Mouse (Mus musculus): ENCODE measurements around the gene Edn1. TPM values are rescaled to one million over a fixed set of nuclear protein-coding genes. Genes with fewer than 3 reads are reported as not detected.

Gene Edn1
- 1.9 and 2.5 TPM in 2 replicates for polyA plus RNA-seq (2015; fragmentation: Nextera tagmentation; extraction: Ambion mirVana)

DNA sequence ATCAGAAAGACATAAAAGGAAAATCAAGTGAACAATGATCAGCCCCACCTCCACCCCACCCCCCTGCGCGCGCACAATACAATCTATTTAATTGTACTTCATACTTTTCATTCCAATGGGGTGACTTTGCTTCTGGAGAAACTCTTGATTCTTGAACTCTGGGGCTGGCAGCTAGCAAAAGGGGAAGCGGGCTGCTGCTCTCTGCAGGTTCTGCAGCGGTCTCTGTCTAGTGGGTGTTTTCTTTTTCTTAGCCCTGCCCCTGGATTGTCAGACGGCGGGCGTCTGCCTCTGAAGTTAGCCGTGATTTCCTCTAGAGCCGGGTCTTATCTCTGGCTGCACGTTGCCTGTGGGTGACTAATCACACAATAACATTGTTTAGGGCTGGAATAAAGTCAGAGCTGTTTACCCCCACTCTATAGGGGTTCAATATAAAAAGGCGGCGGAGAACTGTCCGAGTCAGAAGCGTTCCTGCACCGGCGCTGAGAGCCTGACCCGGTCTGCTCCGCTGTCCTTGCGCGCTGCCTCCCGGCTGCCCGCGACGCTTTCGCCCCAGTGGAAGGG is at the start of gene Edn1:
TSS of gene Edn1 (plus strand) at position 316 of the 561 bp plus-strand sequence.
- ATAC-seq (ENCODE audit: low FRiP score, low read depth): peak; percentile 67
- under 1% methylated on average over 26 of the region's 26 CpGs for WGBS

DNA sequence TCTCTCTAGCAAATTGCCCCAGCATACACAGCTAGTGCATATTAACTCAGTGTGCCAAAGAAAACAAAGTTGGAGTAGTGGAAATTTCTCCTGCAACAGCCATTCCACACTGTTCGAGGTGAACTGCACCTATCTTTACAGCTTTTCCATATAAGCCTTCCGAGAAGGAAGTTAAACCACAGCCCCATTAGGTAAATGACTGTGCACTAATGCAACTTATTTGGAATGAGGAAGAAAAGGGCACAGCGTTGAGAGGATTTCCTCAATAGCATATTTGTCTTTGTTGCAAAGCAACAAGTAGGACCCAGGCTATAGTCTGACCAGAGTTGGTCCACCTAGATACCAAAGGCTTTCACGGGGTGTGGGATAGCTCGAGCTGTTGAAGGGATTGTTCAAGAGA is 47.5 kb upstream of the Edn1 start:
- H3K4me2 ChIP-seq: no peak overlapping the region
- 86% methylated on average over 5 of the region's 5 CpGs for WGBS
- no peak for ATAC-seq (ENCODE audit: low FRiP score, low read depth)
- H3K36me3 ChIP-seq: no peaks in the 10 kb centered on the region
- H3K9me3 ChIP-seq: no peaks in the 10 kb centered on the region
- no peak overlapping the region for H3K4me3 ChIP-seq
- no peaks in the 10 kb centered on the region for H3K4me1 ChIP-seq (replicated peaks)
- H3K9ac ChIP-seq: no peak overlapping the region
- H3K27ac ChIP-seq (replicated peaks): no peak overlapping the region
- no peaks in the 10 kb centered on the region for H3K27me3 ChIP-seq

More for the DNA sequence above, at the start of gene Edn1:
- H3K4me3 ChIP-seq: peak within 1 kb of the TSS; percentile 41
- peaks cover 19% of the 10 kb centered on the region for H3K27me3 ChIP-seq
- no peak within 1 kb of the TSS for H3K27ac ChIP-seq (replicated peaks)
- H3K4me1 ChIP-seq (replicated peaks): peaks cover 20% of the 10 kb centered on the region
- peak within 1 kb of the TSS; percentile 69 for H3K4me2 ChIP-seq
- H3K9ac ChIP-seq: peak within 1 kb of the TSS; percentile 33
- H3K9me3 ChIP-seq: no peaks in the 10 kb centered on the region
- H3K36me3 ChIP-seq: no peaks in the 10 kb centered on the region

DNA sequence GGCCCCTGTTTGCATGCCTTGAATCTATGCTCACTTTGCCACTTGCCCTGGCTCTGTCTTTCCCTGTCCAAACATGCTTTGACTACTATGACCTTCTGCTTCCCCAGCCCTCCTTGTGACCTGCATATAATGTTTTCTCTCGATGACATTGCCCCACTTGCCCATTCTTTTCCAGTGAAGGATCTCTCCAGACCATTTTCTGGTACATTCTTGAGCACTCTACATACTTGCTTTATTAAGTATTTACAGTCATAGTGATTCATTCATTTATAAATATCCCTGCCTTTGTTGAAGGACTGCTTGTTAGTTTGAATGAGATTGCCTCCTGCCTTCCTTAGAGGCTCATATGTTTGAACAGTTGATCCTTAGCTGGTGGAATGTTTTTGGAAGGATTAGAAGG is 46.2 kb upstream of the Edn1 start:
- Histone ChIP-seq H3K4me3 (no peak overlapping the region), H3K36me3 (no peaks in the 10 kb centered on the region), H3K4me1 (replicated peaks) (no peaks in the 10 kb centered on the region), H3K9ac (no peak overlapping the region), H3K27ac (replicated peaks) (no peak overlapping the region), H3K27me3 (no peaks in the 10 kb centered on the region), H3K4me2 (no peak overlapping the region), H3K9me3 (no peaks in the 10 kb centered on the region)
- 84% methylated on average over 1 of the region's 1 CpGs for WGBS
- ATAC-seq (ENCODE audit: low FRiP score, low read depth): no peak

GRCm38 (mm10) chr13:42258422-42258821 is 42.9 kb upstream of the Edn1 start:
- Histone ChIP-seq H3K36me3 (no peaks in the 10 kb centered on the region), H3K9me3 (no peaks in the 10 kb centered on the region), H3K27me3 (no peaks in the 10 kb centered on the region), H3K27ac (replicated peaks) (no peak overlapping the region), H3K4me2 (no peak overlapping the region), H3K4me1 (replicated peaks) (no peaks in the 10 kb centered on the region), H3K9ac (no peak overlapping the region), H3K4me3 (no peak overlapping the region)
- ATAC-seq (ENCODE audit: low FRiP score, low read depth): no peak
- 92% methylated on average over 5 of the region's 5 CpGs for WGBS

DNA sequence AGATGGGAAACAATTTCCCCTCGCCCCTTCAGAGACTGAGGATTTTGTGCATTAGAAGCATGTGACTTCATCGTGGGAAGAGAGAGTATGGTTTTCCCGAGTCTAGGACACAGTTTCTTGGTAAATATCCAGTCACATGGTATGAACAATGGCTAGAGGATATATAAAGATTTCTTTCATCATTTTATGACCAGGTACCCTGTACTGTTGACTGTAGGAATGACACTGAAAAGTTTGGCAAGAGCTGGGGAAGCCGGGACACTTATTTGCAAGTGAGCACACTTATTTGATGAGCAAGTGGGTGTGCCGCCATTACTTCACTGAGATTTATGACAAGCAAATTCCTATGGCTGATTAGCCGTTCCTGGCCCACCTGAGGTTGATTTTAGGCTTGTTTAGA is 40.6 kb upstream of the Edn1 start:
- WGBS: 93% methylated on average over 6 of the region's 6 CpGs
- no peaks in the 10 kb centered on the region for H3K36me3 ChIP-seq
- H3K4me3 ChIP-seq: no peak overlapping the region
- no peaks in the 10 kb centered on the region for H3K4me1 ChIP-seq (replicated peaks)
- no peaks in the 10 kb centered on the region for H3K27me3 ChIP-seq
- no peak overlapping the region for H3K4me2 ChIP-seq
- no peaks in the 10 kb centered on the region for H3K9me3 ChIP-seq
- no peak overlapping the region for H3K27ac ChIP-seq (replicated peaks)
- no peak overlapping the region for H3K9ac ChIP-seq
- ATAC-seq (ENCODE audit: low FRiP score, low read depth): no peak

DNA sequence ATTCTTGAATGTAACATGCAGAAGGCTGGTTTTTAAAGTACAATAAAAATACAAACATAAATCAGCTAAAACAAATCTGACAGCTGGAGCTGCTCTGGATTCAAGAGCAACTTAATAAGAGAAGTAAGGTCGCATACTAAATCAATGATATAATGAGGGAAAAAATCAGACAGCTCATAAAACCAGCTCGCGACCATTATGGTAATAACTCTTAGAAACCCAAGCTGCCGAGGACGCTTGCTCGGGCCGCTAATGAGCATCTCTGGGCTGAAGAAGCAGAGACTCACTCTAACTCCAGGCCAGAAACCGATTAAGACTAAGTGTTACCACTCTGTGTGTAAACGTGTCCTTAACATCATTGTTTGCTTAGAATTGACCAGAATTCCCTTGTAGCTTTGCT is 31.2 kb upstream of the Edn1 start:
- Histone ChIP-seq H3K4me1 (replicated peaks) (no peaks in the 10 kb centered on the region), H3K36me3 (no peaks in the 10 kb centered on the region), H3K27ac (replicated peaks) (no peak overlapping the region), H3K4me3 (no peak overlapping the region), H3K9ac (no peak overlapping the region), H3K4me2 (no peak overlapping the region), H3K27me3 (no peaks in the 10 kb centered on the region), H3K9me3 (no peaks in the 10 kb centered on the region)
- 57% methylated on average over 9 of the region's 9 CpGs for WGBS
- ATAC-seq (ENCODE audit: low FRiP score, low read depth): no peak

- 88% methylated on average over 9 of the region's 9 CpGs for WGBS
Measured at GRCm38 (mm10) chr13:42276774-42277454, 24.4 kb upstream of the Edn1 start.

GRCm38 (mm10) chr13:42277751-42278150 is 23.5 kb upstream of the Edn1 start:
- Histone ChIP-seq H3K4me2 (no peak overlapping the region), H3K4me3 (no peak overlapping the region), H3K27me3 (no peaks in the 10 kb centered on the region), H3K4me1 (replicated peaks) (no peaks in the 10 kb centered on the region), H3K9me3 (no peaks in the 10 kb centered on the region), H3K27ac (replicated peaks) (no peak overlapping the region), H3K36me3 (no peaks in the 10 kb centered on the region), H3K9ac (no peak overlapping the region)
- ATAC-seq (ENCODE audit: low FRiP score, low read depth): no peak
- WGBS: 94% methylated on average over 2 of the region's 2 CpGs

More at GRCm38 (mm10) chr13:42276774-42277454, 24.4 kb upstream of the Edn1 start:
- ATAC-seq (ENCODE audit: low FRiP score, low read depth): no peak
- Histone ChIP-seq H3K9me3 (no peaks in the 10 kb centered on the region), H3K9ac (no peak overlapping the region), H3K36me3 (no peaks in the 10 kb centered on the region), H3K27me3 (no peaks in the 10 kb centered on the region), H3K27ac (replicated peaks) (no peak overlapping the region), H3K4me2 (no peak overlapping the region), H3K4me3 (no peak overlapping the region), H3K4me1 (replicated peaks) (no peaks in the 10 kb centered on the region)

DNA sequence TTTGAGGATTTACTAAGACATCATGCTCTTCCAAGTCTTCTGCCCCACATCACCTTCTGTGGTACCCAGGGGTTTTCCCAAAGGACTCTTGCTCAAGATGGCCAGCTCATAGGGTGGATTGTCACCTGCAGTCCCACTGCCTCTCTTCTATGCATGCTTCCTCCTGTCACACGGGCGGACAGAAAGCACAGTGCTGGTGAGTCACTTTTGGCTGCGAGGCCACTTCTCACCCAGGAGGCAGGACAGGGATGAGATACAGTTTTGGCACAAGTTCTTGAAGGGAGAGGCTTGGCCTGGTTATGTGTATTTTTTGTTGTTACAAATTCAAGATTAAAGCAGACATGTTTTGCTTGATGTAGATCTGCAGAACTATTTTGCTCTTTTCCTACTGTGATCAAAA is 15.4 kb upstream of the Edn1 start:
- Histone ChIP-seq H3K9me3 (no peaks in the 10 kb centered on the region), H3K4me3 (no peak overlapping the region), H3K27ac (replicated peaks) (no peak overlapping the region), H3K4me1 (replicated peaks) (no peaks in the 10 kb centered on the region), H3K36me3 (no peaks in the 10 kb centered on the region), H3K9ac (no peak overlapping the region), H3K27me3 (no peaks in the 10 kb centered on the region), H3K4me2 (no peak overlapping the region)
- WGBS: 85% methylated on average over 3 of the region's 3 CpGs
- no peak for ATAC-seq (ENCODE audit: low FRiP score, low read depth)

- 95% methylated on average over 4 of the region's 4 CpGs for WGBS
- no peak overlapping the region for H3K27ac ChIP-seq (replicated peaks)
Measured at GRCm38 (mm10) chr13:42286768-42287167, 14.5 kb upstream of the Edn1 start.

DNA sequence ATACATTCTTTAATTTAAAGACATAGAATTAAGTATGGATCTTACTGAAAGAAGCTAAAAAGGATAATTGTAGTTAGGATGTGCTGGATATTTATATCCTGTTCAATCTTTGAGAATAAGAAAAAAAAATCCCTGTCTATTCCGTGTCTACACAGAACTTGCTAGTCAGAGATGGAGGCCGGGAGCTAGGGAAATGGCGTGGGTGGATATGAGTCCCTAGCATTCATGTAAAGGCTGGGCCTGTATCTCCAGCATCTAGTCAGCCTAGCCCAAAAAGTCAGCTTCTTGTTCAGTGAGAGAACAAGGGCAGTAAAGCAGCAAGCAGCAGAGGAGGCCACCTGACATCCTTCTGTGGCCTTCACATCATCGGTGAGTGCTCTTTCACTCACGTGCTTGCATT is 8.7 kb upstream of the Edn1 start:
- H3K9me3 ChIP-seq: no peaks in the 10 kb centered on the region
- H3K36me3 ChIP-seq: no peaks in the 10 kb centered on the region
- H3K27ac ChIP-seq (replicated peaks): no peak overlapping the region
- H3K4me3 ChIP-seq: no peak overlapping the region
- no peak overlapping the region for H3K4me2 ChIP-seq
- 72% methylated on average over 5 of the region's 5 CpGs for WGBS
- no peak overlapping the region for H3K9ac ChIP-seq
- no peaks in the 10 kb centered on the region for H3K4me1 ChIP-seq (replicated peaks)
- no peaks in the 10 kb centered on the region for H3K27me3 ChIP-seq
- ATAC-seq (ENCODE audit: low FRiP score, low read depth): no peak

More at GRCm38 (mm10) chr13:42286768-42287167, 14.5 kb upstream of the Edn1 start:
- Histone ChIP-seq H3K27me3 (no peaks in the 10 kb centered on the region), H3K4me1 (replicated peaks) (no peaks in the 10 kb centered on the region), H3K4me2 (no peak overlapping the region), H3K9me3 (no peaks in the 10 kb centered on the region), H3K36me3 (no peaks in the 10 kb centered on the region), H3K9ac (no peak overlapping the region), H3K4me3 (no peak overlapping the region)
- ATAC-seq (ENCODE audit: low FRiP score, low read depth): no peak

- peaks cover 10% of the 10 kb centered on the region; the same call in 1 of the 2 replicates for H3K27me3 ChIP-seq
- H3K36me3 ChIP-seq: no peaks in the 10 kb centered on the region
- H3K4me3 ChIP-seq: no peak overlapping the region
- H3K9me3 ChIP-seq: no peaks in the 10 kb centered on the region
- H3K9ac ChIP-seq: no peak overlapping the region
- no peak overlapping the region for H3K27ac ChIP-seq (replicated peaks)
- WGBS: 76% methylated on average over 8 of the region's 8 CpGs
- no peak overlapping the region for H3K4me2 ChIP-seq
- peaks cover 20% of the 10 kb centered on the region for H3K4me1 ChIP-seq (replicated peaks)
- ATAC-seq (ENCODE audit: low FRiP score, low read depth): no peak
Measured at GRCm38 (mm10) chr13:42298302-42298701, 3.0 kb upstream of the Edn1 start.

DNA sequence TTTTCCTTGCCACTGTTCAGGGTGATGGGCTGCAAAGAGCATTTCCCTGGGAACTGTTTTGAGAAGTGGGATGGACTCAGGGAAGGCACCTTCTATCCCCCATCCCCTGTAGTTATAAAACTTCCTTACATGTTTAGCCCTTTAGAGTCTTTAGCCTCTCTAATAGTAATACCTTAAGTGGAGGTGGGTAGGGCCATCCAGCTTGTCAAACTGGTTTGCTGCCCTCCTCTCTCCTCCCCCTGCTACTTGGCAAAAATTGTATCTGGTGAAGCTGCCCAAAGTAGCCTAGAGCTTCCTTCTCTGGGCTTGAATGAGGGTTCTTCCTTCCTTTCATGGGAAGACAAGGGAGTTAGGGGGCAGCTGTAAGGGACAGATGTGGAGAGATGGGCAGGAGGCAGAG is 2.5 kb upstream of the Edn1 start:
- H3K4me3 ChIP-seq: no peak overlapping the region
- H3K27ac ChIP-seq (replicated peaks): no peak overlapping the region
- no peak overlapping the region for H3K4me2 ChIP-seq
- H3K9ac ChIP-seq: no peak overlapping the region
- H3K36me3 ChIP-seq: no peaks in the 10 kb centered on the region
- peaks cover 15% of the 10 kb centered on the region for H3K27me3 ChIP-seq
- H3K4me1 ChIP-seq (replicated peaks): peaks cover 20% of the 10 kb centered on the region
- no peaks in the 10 kb centered on the region for H3K9me3 ChIP-seq
- no peak for ATAC-seq (ENCODE audit: low FRiP score, low read depth)

Data from hindbrain, embryonic 15.5 days (tissue).